Comparison of ENCODE assay signal across 8 mouse cellular contexts in genomic region chr9:124281448-124281791, GRCm38 (mm10). TPM values are rescaled to one million over a fixed set of nuclear protein-coding genes. Genes with fewer than 3 reads are reported as not detected.
DNase-seq lines count a peak whose midpoint lies in the region; ATAC-seq and TF ChIP-seq lines count a peak whose summit lies in the region.

No protein-coding gene starts in this region.

- 11% methylated on average over 1 of the region's 1 CpGs for WGBS in kidney, embryonic 16.5 days
- WGBS in hindbrain, embryonic 14.5 days: 17% methylated on average over 1 of the region's 1 CpGs
- 6% methylated on average over 1 of the region's 1 CpGs for WGBS in midbrain, postnatal 0 days

- no peak for DNase-seq in kidney, postnatal 36 days
- peak; percentile 43 for DNase-seq in adipocyte (ENCODE audit: low spot score)
- DNase-seq in hindbrain, embryonic 14.5 days (ENCODE audit: low spot score): no peak
- no peak for DNase-seq in midbrain, postnatal 0 days (ENCODE audit: low spot score)
- no peak for DNase-seq in gastrocnemius, postnatal 10 days
- no peak for DNase-seq in cerebellum, adult 8-10 months
- DNase-seq in urinary bladder, postnatal 4 days (ENCODE audit: low spot score in 2 of 2): no peak

- no peak for TF ChIP-seq CTCF in midbrain, postnatal 0 days (IDR thresholded peaks at IDR 0.05)

- no peak for ATAC-seq in kidney, embryonic 16.5 days (ENCODE audit: low FRiP score, low TSS enrichment)
- ATAC-seq in hindbrain, embryonic 14.5 days (ENCODE audit: low FRiP score): no peak
- ATAC-seq in midbrain, postnatal 0 days (ENCODE audit: low FRiP score): no peak

- H3K36me3 ChIP-seq in kidney, embryonic 16.5 days (ENCODE audit: insufficient read depth, low read length): peaks cover 12% of the 10 kb centered on the region
- H3K36me3 ChIP-seq in hindbrain, embryonic 14.5 days (replicated peaks; ENCODE audit: control insufficient read depth, insufficient read depth): peaks cover 16% of the 10 kb centered on the region
- H3K36me3 ChIP-seq in midbrain, postnatal 0 days (ENCODE audit: insufficient read depth, low read length): peaks cover 9% of the 10 kb centered on the region

- peak overlapping the region; percentile 95 for H3K4me3 ChIP-seq in kidney, embryonic 16.5 days (ENCODE audit: low read length)
- peak overlapping the region; percentile 77 for H3K4me3 ChIP-seq in hindbrain, embryonic 14.5 days (replicated peaks; ENCODE audit: low read length)
- peak overlapping the region; percentile 77 for H3K4me3 ChIP-seq in midbrain, postnatal 0 days (ENCODE audit: low read depth, low read length)

- H3K27ac ChIP-seq in kidney, embryonic 16.5 days (ENCODE audit: low read length): peak overlapping the region; percentile 91
- H3K27ac ChIP-seq in hindbrain, embryonic 14.5 days: peak overlapping the region; percentile 27; the same call in 1 of the 2 replicates
- H3K27ac ChIP-seq in midbrain, postnatal 0 days (ENCODE audit: low read depth, low read length): peak overlapping the region; percentile 84; the same call in 1 of the 2 replicates

- H3K9me3 ChIP-seq in kidney, embryonic 16.5 days (ENCODE audit: low read length): 0 out of 2 replicates have a peak, but pooled peaks cover 8% of the 10 kb centered on the region
- peaks cover 19% of the 10 kb centered on the region for H3K9me3 ChIP-seq in hindbrain, embryonic 14.5 days (ENCODE audit: control insufficient read depth, low read length)
- H3K9me3 ChIP-seq in midbrain, postnatal 0 days (ENCODE audit: low read length): 0 out of 2 replicates have a peak, but pooled peaks cover 3% of the 10 kb centered on the region

- H3K4me2 ChIP-seq in kidney, embryonic 16.5 days (replicated peaks; ENCODE audit: low read depth, low read length): peak overlapping the region; percentile 81
- peak overlapping the region; percentile 90 for H3K4me2 ChIP-seq in hindbrain, embryonic 14.5 days (replicated peaks)
- H3K4me2 ChIP-seq in midbrain, postnatal 0 days (ENCODE audit: low read depth, low read length, poor library complexity, severe bottlenecking): peak overlapping the region; percentile 84

- peak overlapping the region; percentile 88 for H3K9ac ChIP-seq in kidney, embryonic 16.5 days (replicated peaks; ENCODE audit: low read length)
- H3K9ac ChIP-seq in hindbrain, embryonic 14.5 days: peak overlapping the region; percentile 82
- H3K9ac ChIP-seq in midbrain, postnatal 0 days (replicated peaks; ENCODE audit: low read length, poor library complexity, severe bottlenecking): peak overlapping the region; percentile 62

- H3K4me1 ChIP-seq in kidney, embryonic 16.5 days (ENCODE audit: insufficient read depth, low read length): peaks cover 20% of the 10 kb centered on the region
- peaks cover 16% of the 10 kb centered on the region for H3K4me1 ChIP-seq in hindbrain, embryonic 14.5 days (replicated peaks; ENCODE audit: control insufficient read depth, insufficient read depth, low read length)
- H3K4me1 ChIP-seq in midbrain, postnatal 0 days (ENCODE audit: insufficient read depth, low read length): peaks cover 7% of the 10 kb centered on the region; the same call in 1 of the 2 replicates

- no peaks in the 10 kb centered on the region for H3K27me3 ChIP-seq in kidney, embryonic 16.5 days (ENCODE audit: insufficient read depth, low read length)
- H3K27me3 ChIP-seq in hindbrain, embryonic 14.5 days (ENCODE audit: control insufficient read depth, insufficient read depth, low read length): no peaks in the 10 kb centered on the region
- no peaks in the 10 kb centered on the region for H3K27me3 ChIP-seq in midbrain, postnatal 0 days (ENCODE audit: insufficient read depth, low read length)

RNA-seq across cellular contexts. Expression of gene 2010315B03Rik, which starts 31.1 kb away (rescaled TPM):
- 12.0 and 14.2 TPM in 2 replicates for polyA plus RNA-seq in kidney, embryonic 16.5 days (2015; fragmentation: Nextera tagmentation; extraction: Ambion mirVana)
- polyA plus RNA-seq in hindbrain, embryonic 14.5 days (2014; fragmentation: Nextera tagmentation; extraction: Ambion mirVana): 6.4 and 10.7 TPM in 2 replicates
- total RNA-seq in midbrain, postnatal 0 days (2014; rRNA removed): 9.7 and 17.3 TPM in 2 replicates
- polyA plus RNA-seq in midbrain, postnatal 0 days (2015; fragmentation: Nextera tagmentation; extraction: Ambion mirVana): 13.1 and 13.6 TPM in 2 replicates
- 10 to 100 TPM in 1 of 2 experiments, 1 to 10 TPM in 1; 9.6 to 12.6 TPM for total RNA-seq in gastrocnemius, postnatal 10 days (2021)

Comparison
In these comparisons a context has a peak if more than half of its experiments do, and no peak if none do; other contexts are left out.
1. H3K27ac ChIP-seq: peak in every context shown above with its lines; median percentile 91 in kidney, embryonic 16.5 days; 84 in midbrain, postnatal 0 days; 27 in hindbrain, embryonic 14.5 days.